Mouse (Mus musculus) frontal cortex, adult (tissue): ENCODE data around the gene Aspscr1.
"Not testable (repeated sequence)": the region's sequence is repeated elsewhere in the genome, so short reads cannot be mapped to it uniquely, and the experiment has no call there.

Experiments
- ATAC-seq: cut with Nextera tagmentation; 2 replicates; pipeline ENCODE4 v1.9.2; 2017; ENCODE audit warnings: mild to moderate bottlenecking, moderate library complexity, mixed read lengths; ENCODE audit not compliant: low TSS enrichment

Aspscr1 gene

DNA sequence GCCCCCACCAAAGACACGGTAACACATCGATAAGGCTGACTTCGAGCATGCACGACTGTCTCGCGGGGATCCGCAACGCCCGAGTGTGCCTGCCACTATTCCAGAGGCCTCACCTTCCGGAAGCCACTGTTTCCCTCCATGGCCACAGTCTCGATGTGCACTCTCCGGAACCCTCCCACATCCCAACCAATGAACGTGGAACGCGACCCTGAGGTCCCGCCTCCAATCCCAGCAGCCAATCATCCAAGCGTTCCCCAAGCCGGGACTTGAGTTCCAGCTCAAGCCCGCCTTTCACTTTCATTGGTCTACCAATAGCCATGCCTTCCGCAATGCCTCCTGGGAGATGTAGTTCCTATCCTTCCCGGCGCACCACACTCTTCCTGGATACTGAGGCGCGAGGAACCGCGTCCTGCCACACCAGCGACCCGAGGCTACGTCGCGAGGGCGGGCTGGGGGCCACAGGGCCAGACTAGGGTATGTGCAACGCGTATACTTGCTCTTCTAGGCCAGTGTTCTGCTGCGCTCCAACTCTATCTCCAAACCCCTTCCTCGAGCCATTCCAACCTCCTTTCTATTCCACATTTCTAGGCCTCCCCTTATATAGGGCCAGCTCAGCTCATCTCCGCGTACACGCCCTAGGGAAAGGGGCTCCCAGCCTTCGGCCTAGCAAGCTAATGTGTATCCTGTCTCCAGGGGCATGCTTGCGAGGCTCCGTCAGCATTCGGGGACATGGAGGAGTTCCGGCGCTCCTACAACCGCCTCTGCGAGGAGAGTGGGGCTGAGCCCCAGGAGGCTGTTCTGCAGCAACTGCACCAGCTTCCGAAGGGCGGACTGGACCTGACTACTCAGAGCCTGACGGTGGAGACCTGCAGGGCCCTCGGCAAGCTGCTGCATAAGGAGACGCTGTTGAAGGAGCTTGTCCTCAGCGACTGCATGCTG lies 41.1 kb downstream of the Aspscr1 start, which contains the start of the genes Cenpx and Lrrc45:
Cenpx (minus strand) TSS at position 159 of the 939 bp plus-strand sequence.
Lrrc45 (plus strand) TSS at position 346 of the 939 bp plus-strand sequence.
- peak; percentile 95 for ATAC-seq

DNA sequence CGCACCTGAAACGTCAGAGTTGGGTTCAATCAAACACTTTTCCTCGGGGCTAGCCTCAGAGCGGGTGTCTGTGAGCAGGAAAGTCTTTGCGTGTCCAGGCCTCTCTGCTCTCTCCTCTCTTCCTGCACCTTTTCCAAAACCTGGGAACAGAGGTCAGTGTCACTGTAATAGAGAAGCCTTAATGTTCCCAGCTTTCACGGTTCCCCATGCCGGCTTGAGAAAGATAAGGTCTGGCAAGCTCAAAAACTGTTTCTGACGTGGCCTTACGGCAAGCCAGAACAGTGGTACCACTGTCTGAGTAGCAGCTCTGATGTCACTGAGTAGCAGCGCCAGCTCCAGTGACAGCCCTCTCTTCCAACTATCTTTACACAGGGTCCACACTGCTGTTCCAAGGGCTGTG lies 41.8 kb downstream of the Aspscr1 start:
- ATAC-seq: no peak

DNA sequence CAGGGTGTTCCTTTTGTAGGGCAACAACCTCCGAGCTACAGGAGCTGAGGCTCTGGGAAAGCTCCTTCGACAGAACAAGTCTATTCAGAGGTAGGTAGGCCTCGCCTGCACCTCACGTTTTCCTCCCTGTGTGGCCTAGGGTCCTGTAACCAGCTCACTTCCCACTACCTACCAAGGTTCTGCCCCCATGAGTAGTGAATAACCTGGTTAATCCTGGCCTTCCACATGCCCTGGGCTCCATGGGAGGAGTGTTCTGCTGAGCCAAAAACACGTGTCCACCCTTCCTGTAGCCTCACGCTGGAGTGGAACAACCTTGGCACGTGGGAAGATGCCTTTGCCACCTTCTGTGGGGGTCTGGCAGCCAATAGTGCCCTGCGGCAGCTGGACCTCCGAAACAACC lies 42.4 kb downstream of the Aspscr1 start:
- no peak for ATAC-seq

DNA sequence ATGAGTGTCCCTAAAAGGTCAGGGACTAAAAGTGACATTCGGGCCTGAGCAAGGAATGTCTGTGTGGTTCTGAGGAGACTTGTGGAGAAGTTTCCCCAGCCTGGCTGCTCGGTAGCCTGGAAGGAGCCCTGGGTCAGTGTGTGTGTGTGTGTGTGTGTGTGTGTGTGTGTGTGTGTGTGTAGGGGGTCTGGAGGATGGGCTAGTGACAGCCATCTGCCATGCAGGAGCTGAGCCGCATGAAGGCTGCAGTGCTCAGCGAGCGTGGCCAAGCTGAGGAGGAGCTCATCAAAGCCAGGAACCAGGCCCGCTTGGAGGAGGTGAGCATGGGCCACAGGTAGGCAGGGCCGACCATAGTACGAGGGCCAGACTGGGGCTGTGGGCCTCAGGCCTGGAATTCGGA lies 46.5 kb downstream of the Aspscr1 start:
- no peak for ATAC-seq

DNA sequence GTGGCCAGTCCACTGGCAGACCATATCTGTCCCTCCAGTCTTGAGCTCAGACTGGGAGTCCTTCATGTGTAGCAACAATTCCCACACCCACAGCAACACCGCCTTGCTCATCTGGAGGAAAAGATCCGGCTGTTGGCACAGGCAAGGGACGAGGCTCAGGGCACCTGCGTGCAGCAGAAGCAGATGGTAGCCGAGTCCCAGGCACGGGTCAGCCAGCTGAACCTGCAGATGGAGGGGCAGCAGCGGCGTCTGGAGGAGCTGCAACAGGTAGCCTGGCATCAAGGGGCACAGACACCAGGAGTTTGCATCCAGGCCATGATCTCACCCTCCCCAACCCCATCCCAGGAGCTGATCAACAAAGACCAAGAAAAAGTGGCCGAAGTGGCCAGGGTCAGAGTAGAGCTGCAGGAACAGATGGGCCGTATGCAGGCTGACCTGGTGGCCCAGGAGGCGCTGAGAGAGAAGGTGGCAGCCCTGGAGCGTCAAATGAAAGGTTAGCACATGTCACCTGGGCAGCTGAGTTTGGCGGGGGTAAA lies 47.1 kb downstream of the Aspscr1 start:
- ATAC-seq: no peak

DNA sequence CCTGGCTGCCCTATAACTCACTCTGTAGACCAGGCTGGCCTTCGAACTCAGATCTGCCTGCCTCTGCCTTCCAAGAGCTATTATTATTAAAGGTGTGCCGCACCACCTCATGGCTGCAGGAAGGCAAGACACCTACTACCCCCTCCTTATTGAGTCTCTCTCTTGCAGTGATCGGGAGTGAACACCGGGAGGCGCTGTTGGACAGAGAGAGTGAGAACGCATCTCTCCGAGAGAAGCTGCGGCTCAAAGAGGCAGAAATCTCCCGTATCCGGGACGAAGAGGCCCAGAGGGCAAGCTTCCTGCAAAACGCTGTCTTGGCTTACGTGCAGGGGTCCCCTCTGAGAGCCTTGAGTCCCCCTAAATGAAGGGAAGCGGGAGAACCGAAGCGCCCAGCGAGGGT lies 47.7 kb downstream of the Aspscr1 start:
- ATAC-seq: peak; percentile 67; the same call in 1 of the 2 replicates

DNA sequence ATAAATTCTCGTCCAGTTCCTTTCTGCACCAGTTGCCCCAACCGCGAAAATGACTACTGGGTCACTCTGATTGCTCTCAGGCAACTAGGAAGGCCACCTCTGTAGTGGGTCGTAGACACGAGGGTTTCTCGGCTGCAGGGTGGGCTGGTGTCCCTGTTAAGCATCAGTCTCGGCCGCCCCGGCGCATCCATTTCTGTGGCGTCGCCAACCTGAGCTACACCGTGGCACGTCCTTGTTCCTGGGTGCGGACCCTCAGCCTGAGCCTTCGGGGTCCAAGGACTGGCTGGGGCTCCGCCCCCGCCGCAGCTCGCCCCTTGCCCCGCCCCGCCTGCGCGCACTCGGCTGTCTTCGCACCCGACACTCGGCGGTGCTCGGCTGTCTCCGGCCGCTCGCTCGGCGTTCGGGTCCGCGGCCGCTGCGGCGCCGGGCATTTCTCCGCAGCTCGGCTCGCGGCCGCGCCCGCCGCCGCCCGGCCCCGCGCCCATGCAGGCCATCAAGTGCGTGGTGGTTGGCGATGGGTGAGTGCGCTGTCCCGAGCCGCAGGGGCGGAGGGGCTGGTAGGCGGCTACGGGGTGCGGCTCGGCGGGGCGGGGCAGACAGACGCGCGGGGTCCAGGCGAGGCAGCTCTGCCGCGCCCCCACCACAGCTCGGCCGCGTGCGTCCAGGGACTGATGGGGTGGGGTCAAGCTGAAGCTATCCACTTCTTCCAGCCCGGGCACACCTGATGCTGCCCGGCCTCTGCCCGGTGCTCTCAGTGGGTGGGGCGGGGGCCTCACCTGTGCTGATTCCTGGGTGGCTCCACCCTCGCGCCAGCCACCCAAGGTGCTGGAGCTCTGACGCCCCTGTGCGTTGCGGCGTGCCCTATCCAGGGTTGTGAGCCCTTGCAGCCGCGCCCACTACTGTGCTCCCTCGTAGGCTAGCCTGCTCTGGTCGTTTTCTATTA lies 48.6 kb downstream of the Aspscr1 start, which contains the start of gene Rac3:
Rac3 (plus strand) TSS at position 347 of the 943 bp plus-strand sequence.
- peak; percentile 71; the same call in 1 of the 2 replicates for ATAC-seq

DNA sequence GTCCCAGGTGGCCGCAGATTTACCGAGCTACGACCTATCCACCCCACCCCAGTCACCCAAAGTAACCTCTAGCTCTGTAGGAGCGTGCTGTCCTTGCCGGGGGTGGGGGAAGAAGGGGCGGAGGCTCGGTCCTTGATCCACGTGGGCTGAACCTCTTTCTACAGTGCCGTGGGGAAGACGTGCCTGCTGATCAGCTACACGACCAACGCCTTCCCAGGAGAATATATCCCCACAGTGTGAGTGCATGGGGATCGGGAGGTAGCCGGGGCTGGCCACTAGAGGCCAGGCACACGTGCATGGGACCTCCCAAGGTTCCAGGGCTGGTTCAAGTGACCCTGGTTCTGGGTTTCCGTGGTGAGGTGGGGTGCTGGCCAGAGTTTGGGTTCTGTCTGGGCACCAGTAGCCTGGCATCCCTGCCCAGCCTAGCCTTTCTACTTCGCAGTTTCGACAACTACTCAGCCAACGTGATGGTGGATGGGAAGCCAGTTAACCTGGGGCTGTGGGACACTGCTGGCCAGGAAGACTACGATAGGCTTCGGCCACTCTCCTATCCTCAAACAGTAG lies 49.4 kb downstream of the Aspscr1 start:
- no peak for ATAC-seq

DNA sequence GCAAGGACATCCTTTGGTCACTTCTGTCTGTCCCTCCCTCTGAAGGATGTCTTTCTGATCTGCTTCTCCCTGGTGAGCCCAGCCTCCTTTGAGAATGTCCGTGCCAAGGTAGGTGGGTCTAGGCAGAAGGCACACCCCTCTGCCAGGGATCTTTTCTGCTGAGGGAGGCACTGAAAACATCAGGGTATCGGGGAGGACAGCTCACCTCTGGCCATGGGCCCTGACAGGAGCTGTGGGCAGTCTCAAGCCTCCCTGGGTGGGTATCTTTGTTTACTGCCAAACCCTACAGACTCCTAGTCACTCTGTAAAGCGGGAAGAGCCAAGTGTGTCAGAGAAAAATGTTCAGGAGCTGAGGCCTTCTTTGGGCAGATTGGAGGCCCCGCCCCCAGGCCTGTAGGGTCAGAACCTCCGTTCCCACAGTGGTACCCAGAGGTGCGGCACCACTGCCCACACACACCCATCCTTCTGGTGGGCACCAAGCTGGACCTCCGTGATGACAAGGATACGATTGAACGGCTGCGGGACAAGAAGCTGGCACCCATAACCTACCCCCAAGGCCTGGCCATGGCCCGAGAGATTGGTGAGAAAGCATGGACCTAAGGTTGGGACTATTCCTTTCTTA lies 50.1 kb downstream of the Aspscr1 start:
- no peak for ATAC-seq

DNA sequence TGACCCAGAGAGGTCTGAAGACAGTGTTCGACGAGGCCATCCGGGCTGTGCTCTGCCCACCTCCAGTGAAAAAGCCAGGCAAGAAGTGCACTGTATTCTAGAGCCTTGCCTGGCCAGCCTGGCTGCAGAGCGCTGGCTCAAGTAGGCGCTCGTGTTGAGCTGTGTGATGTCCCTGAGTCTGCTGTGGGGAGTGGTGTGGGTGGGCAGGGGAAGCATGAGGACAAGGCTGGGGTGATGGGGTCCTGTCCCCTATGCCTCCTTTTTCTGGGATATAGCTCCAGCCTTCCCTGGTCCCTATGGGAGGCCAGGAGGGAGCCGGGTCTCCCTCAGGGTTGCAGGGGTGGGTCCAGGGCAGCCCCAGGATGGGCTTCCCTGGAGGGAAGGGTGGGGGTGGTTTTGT lies 50.7 kb downstream of the Aspscr1 start:
- ATAC-seq: no peak

DNA sequence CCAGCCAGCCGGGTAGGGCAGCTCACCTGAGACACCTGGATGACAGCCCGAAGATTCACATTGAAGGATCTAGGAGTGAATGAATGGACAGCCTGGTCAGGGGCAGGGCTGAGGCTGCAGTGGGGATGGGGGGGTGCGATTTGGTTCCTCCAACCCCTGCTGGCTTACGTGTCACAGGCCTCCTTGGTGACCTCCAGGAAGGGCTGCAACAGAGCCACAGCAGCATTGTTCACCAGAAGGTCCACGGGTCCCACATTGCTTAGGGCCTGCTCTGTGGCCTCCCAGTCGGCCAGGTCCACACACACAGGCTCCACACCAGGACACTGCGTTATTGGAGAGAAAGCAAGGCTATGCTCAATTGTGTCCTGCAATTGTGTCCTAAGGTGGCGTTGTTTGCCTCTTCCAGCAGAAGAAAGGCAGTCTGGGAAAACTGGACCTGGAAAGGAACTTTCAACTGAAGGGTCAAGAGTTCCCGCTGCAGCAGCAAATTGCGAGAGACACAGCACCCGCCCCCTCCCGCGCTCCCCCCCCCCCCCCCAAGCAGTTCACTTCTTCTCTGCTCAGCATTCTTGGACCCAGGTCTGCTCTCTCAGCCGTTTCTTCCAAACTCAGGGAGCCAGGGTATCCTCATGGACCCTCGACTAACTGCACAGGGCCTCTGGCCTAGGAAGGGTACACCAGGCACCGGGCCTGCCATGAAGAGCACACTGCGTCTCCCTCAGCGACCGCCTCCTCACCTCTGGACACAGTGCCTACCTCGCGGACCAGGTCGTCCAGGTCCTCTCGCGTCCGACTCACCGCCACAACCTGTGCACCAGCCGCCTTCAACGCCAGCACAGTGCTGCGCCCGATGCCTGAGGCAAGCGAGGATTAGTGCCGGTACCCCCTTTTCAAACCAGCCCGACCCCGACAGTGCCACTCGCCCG lies 53.7 kb downstream of the Aspscr1 start:
- no peak for ATAC-seq

DNA sequence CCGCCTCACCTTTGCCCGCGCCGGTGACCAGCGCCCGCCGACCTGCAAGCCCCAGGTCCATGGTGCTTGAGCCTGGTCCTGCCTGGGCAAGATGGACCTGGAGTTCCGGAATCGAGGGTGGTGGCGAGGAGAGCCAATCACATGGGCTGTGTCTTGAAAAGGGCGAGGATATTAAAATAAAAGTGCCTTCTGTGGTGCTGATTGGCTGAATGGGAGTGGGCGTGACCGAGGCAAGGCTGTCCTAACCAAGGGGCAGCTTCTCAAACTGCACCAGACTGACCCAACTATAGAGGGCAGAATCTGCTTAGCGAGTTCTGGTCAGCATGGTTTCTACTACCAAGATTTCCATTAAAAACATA lies 54.4 kb downstream of the Aspscr1 start, which contains the start of gene Dcxr:
Dcxr (minus strand) TSS at position 113 of the 359 bp plus-strand sequence.
- ATAC-seq: peak; percentile 85; the same call in 1 of the 2 replicates

DNA sequence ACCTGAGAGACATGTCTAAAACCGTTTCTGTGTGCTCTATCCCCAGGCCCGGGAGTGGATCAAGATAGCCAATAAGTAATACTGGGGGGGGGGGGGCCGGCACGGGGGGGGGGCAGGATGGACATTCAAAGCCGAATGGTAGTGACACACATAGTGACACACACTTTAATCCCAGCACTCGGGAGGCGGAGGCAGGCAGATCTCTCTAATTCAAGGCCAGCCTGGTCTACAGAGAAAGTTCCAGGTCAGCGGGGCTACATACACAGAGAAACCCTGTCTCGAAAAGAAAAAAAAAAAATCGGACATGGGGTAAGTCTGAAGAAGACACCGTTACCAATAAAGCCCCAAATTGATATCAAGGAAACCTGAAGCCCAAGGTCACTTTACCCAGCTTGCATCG lies 54.8 kb downstream of the Aspscr1 start:
- ATAC-seq: no peak

DNA sequence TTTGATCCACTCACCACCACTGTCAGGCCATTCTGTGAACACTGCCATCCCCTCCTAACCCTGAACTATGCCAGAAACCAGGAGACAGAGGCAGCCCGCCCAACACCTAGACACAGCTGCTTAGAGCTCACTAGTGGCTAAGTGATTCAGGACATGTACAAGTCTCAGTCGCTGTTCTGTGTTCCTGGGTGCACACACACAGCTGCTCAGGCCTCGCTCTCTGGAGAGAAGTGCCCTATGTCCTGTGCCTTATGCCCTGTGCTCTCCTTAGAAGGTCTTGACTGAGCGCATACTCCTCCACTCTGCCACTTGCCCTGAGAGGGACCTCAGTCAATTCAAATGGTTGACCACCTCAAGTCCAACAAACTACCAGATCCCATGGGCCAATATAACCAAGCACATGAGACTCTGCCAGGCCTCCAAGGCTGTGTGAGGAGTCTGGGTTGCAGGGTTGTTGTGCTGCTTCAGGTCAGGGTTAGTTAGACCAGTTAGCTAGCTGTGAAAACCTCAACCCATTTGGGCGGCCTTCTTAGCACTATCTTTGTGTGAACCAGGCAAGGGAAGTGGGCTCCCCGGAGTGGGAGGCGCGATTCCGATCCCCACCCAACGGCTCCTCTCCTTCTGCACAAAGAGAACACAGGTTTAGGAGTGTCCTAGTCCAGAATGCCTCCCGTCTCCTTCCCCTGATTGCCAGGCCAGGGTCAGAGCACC lies 55.9 kb downstream of the Aspscr1 start:
- ATAC-seq: no peak

DNA sequence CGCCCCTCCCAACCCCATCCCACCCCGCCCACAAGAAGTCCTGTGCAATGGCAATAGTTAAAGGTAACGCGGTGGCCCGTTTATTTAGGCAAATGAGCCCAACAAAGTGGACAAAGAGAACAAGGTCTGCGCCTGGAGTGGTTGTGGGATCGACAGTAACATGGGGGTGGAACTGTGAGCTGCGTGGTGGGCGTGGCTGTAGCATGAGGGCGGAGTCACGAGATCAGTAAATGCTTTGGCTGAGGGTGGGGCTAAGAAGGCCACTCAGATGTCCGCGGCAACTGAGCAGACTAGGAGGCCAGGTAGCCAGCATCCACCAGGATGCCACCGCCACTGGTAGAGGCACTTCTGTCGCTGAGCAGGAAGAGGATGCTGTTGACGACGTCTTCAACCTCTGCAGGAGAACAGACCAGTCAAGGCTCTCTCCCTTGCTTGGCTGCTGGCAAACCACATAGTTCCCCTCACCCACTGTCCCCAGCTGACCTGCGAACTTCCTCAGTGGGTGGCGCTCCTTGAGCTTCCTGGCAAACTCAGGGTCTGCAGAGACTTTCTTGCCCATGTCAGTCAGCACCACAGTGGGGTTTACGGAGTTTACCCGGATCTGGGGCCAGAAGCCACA lies 56.8 kb downstream of the Aspscr1 start:
- not testable (repeated sequence) for ATAC-seq

DNA sequence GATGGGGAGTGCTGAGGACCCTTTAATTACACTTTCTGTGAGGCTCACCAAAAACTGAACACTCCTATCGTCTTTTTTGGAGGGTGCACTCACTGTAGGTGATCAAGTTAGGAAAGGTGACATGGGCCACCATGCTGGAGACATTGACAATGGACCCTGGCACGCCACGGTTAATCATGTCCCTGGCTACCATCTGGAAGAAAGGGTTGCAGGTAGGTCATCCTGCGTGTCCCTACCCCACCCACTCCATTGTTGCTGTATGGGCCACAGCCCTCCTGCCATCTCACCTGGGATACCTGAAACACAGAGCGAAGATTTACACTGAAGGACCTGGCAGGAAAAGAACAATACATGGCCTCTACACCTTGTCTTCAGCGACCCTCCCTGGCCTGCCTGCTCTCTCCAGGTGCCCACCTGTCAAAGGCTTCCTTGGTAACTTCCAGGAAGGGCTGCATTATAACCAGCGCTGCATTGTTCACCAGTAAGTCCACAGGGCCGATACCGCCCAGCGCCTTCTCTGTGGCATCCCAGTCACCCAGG lies 57.6 kb downstream of the Aspscr1 start:
- no peak for ATAC-seq

DNA sequence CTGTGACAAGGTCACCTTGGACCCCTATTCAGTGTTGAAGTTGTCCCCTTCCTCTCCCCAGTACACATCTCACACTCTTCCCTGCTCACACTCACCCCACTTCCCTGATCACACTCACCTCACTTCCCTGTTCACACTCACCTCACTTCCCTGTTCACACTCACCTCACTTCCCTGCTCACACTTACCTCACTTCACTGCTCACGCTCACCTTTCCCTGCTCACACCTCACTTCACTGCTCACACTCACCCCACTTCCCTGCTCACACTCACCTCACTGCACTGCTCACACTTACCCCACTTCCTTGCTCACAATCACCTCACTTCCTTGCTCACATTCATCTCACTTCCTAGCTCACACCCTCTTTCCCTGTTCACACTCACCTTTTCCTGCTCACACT lies 58.6 kb downstream of the Aspscr1 start:
- no peak for ATAC-seq

DNA sequence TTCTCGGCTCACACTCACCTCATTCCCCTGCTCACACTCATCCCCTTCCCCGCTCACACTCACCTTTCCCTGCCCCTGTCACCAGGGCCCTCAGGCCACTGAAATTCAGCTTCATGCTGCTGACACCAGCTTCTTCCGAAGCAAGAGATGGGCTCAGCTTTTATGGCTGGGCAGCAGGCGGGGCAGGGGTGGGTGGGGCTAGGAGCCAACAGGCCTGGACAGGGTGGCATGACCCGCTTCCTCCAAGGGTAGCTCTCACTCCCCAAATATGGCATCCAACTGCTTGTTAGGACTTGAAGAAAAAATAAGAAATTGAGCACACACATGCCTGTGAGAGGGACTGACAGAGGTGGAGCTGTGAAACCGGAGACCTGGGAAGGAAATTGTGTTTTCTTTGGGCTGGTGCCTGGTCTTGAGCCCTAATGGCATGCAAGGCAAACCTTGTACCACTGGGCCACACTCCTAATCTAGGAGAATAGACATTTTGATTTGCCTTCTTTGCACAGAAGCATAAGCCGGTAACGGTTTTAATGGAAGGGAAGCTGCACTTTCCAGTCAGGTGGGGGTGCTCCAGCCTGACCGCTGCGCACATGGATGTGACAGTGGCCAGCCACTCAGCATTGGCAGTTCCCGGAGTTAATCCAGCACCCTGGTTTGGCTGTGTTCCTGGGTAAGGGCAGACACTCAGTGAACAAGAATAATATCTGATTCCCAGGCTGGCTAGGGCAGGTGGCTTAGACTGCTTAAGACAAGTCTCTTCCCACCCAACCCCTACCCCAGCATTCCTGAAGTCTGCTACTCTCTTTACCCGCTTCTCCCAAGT lies 59.3 kb downstream of the Aspscr1 start, which contains the start of gene Cbr2:
Cbr2 (minus strand) TSS at position 257 of the 823 bp plus-strand sequence.
- ATAC-seq: no peak
